Mouse (Mus musculus): ENCODE data around the gene Gm37240.

DNA sequence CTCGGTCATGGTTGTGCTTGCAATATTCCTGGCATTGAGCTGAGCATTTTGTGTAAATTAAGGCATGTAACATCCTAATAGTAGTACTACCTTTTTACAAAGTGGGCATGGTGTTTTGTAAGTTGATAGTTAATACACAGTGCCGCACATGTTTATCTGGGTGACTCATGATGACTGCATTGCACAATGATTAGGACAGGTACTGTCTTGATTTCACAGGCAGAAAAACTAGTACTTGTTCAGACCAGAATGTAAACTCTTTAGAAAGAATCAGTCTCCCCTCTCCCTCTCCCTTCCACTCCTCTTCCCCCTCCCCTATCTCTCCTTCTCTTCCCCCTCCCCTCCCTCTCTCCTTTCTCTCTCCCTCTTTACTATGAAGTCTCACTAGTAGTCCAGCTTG lies 1284.6 kb downstream of the Gm37240 start:
- TF ChIP-seq POLR2A (IDR thresholded peaks at IDR 0.05; ENCODE audit: insufficient read depth, low read length), result no peak
- TF ChIP-seq CTCF (IDR thresholded peaks at IDR 0.05; ENCODE audit: low read depth, low read length), result no peak

All from ES-Bruce4 (cell line).